Mouse (Mus musculus) hindbrain, embryonic 14.5 days (tissue): ENCODE results near the gene Disc1. TPM values are rescaled to one million over a fixed set of nuclear protein-coding genes. Genes with fewer than 3 reads are reported as not detected.
A peak's percentile ranks its signal among the peaks of the same experiment; 100 is the strongest.

Experiments used
- ATAC-seq: fragments of 200-750 bp; cut with Nextera tagmentation; 2 replicates; pipeline ENCODE4 v1.8.0; 2017; ENCODE audit warnings: moderate number of reproducible peaks, mild to moderate bottlenecking, moderate TSS enrichment, moderate library complexity; ENCODE audit not compliant: low FRiP score
- DNase-seq: peaks from one replicate; pipeline ENCODE4 v3.0.0-alpha.2; 2015; ENCODE audit warnings: low spot score
- H3K27ac ChIP-seq: fragments of 300-500 bp; sonication (generic); 2 replicates; pipeline ENCODE4 v1.5.1; 2014; ENCODE audit warnings: mild to moderate bottlenecking, moderate library complexity
- H3K27me3 ChIP-seq: fragments of 300-500 bp; sonication (generic); 2 replicates; pipeline ENCODE4 v1.6.1; 2014; ENCODE audit warnings: mild to moderate bottlenecking, low read length, mixed read lengths; ENCODE audit not compliant: control insufficient read depth, insufficient read depth
- H3K36me3 ChIP-seq: fragments of 300-500 bp; sonication (generic); replicated peaks from 2 replicates; pipeline ENCODE4 v1.6.1; 2014; ENCODE audit not compliant: control insufficient read depth, insufficient read depth
- H3K4me1 ChIP-seq: fragments of 300-500 bp; sonication (generic); replicated peaks from 2 replicates; pipeline ENCODE4 v1.6.1; 2014; ENCODE audit warnings: antibody characterized with exemption, low read length, mixed read lengths; ENCODE audit not compliant: control insufficient read depth, insufficient read depth
- H3K4me2 ChIP-seq: fragments of 300-500 bp; sonication (generic); replicated peaks from 2 replicates; pipeline ENCODE4 v1.6.1; 2014; ENCODE audit warnings: mild to moderate bottlenecking, moderate library complexity
- H3K4me3 ChIP-seq: fragments of 300-500 bp; sonication (generic); replicated peaks from 2 replicates; pipeline ENCODE4 v1.5.1; 2014; ENCODE audit warnings: mild to moderate bottlenecking, low read length
- H3K9ac ChIP-seq: fragments of 300-500 bp; sonication (generic); 2 replicates; pipeline ENCODE4 v1.6.1; 2014
- H3K9me3 ChIP-seq: fragments of 300-500 bp; sonication (generic); 2 replicates; pipeline ENCODE4 v1.6.1; 2016; ENCODE audit warnings: low read length; ENCODE audit not compliant: control insufficient read depth
- WGBS: fragments of 180-500 bp; shearing (Covaris S2); extraction: QIAGEN DNeasy Blood & Tissue Kit; methylation state at CpG from one replicate; pipeline ENCODE4 v1.1.7; 2014; 5-methylcytosine and 5-hydroxymethylcytosine counted together
- polyA plus RNA-seq: library from polyadenylated mRNA; unstranded; fragments of >200 nt; fragmentation: Nextera tagmentation; extraction: Ambion mirVana; gene quantifications from 2 replicates; pipeline ENCODE4 v1.2.1, GENCODE M21; 2014

Gene Disc1
- polyA plus RNA-seq, 1 experiment from 2014 or later: 1.8 TPM

GRCm38 (mm10) chr8:125197341-125198002 lies 143.5 kb downstream of the Disc1 start:
- Histone ChIP-seq H3K4me3 (no peak overlapping the region), H3K27me3 (no peaks in the 10 kb centered on the region), H3K9me3 (no peaks in the 10 kb centered on the region), H3K36me3 (no peaks in the 10 kb centered on the region), H3K27ac (no peak overlapping the region), H3K9ac (no peak overlapping the region), H3K4me1 (peaks cover 8% of the 10 kb centered on the region; the same call in 1 of the 2 replicates), H3K4me2 (no peak overlapping the region)
- WGBS: 70% methylated on average over 7 of the region's 7 CpGs
- DNase-seq (no peak), ATAC-seq (no peak)

DNA sequence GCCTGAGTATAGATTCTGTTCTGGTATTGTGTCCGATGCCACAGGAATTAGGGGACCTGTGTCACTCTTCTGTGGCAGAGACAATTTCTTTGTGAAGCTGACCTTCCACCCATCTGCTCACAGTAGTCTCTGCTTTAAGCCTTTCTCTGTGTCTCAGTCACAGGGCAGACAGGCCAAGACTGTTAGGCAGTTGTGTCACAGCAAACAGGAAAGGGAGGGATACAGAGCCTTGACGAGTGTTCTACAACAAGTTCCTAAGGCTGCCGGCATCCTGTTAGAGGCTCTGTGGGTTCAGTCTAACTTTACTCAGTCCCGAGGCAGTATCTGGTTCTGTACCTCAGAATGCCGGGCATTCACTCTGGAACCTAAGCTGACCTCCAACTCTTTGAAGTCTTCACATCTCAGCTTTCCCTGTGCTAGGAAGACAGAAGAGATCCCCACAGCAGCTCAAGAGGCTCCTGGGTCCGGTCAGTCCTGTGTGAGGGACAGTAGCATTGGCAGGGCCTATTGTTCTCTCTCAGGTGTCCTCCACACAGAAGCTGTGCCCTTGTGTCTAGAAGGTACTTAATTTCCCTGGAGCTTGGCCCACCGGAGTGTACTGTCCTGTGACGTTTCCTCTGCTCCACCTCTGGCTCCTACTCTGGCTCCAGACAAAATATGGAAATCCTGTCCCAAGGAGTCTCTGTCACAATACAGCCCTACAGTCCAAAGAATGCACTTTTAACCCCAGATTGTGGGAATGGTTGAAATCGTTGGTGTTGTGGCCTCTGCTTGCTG lies 144.6 kb downstream of the Disc1 start:
- 0 out of 2 replicates have a peak overlapping the region, but pooled peaks have one; percentile 22 for H3K27ac ChIP-seq
- H3K27me3 ChIP-seq: no peaks in the 10 kb centered on the region
- no peak for DNase-seq
- no peak overlapping the region for H3K4me3 ChIP-seq
- WGBS: 79% methylated on average over 9 of the region's 9 CpGs
- no peaks in the 10 kb centered on the region for H3K36me3 ChIP-seq
- ATAC-seq: no peak
- H3K9me3 ChIP-seq: no peaks in the 10 kb centered on the region
- H3K4me2 ChIP-seq: no peak overlapping the region
- no peak overlapping the region for H3K9ac ChIP-seq
- H3K4me1 ChIP-seq: peaks cover 8% of the 10 kb centered on the region; the same call in 1 of the 2 replicates

DNA sequence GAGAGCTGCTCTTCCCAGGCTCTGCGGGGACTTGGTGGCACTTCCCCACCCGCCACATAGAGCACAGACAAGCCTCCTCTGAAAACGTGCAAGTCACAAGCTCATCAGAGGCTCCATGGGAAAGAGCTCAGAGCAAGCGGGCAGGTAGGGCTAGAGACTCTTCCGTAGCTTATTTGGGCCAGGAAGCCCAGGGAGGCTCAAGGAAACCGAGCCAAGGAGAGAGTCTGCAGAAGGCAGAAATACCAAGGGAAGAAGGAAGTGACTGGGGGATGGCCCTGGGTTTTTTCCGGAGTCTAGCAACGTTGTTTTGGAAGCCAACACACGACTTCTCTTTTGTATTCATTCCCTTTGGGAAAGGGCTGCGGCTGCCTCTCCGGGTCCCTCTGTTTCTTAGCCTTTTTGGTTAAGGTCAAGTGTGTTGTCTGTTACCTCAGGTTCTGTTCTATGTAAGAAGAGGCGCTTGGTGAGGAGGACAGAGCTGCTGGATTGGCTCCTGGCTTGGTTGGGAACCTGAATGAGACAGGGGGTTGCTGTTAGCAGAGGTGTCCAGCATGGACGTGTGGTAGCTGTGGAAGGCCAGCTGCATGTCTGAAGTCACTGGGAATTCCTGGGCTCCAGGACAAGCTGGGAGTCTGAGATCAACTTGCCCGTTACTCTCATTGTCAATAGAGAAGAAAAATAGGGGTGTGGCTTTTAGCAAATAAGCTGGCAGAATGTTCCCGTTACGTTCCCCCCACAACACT lies 145.4 kb downstream of the Disc1 start:
- no peak for ATAC-seq
- Histone ChIP-seq H3K9ac (no peak overlapping the region), H3K9me3 (no peaks in the 10 kb centered on the region), H3K36me3 (no peaks in the 10 kb centered on the region), H3K4me2 (no peak overlapping the region), H3K4me3 (no peak overlapping the region), H3K4me1 (peaks cover 8% of the 10 kb centered on the region; the same call in 1 of the 2 replicates), H3K27ac (0 out of 2 replicates have a peak overlapping the region, but pooled peaks have one; percentile 22), H3K27me3 (no peaks in the 10 kb centered on the region)
- WGBS: 76% methylated on average over 16 of the region's 16 CpGs
- no peak for DNase-seq

DNA sequence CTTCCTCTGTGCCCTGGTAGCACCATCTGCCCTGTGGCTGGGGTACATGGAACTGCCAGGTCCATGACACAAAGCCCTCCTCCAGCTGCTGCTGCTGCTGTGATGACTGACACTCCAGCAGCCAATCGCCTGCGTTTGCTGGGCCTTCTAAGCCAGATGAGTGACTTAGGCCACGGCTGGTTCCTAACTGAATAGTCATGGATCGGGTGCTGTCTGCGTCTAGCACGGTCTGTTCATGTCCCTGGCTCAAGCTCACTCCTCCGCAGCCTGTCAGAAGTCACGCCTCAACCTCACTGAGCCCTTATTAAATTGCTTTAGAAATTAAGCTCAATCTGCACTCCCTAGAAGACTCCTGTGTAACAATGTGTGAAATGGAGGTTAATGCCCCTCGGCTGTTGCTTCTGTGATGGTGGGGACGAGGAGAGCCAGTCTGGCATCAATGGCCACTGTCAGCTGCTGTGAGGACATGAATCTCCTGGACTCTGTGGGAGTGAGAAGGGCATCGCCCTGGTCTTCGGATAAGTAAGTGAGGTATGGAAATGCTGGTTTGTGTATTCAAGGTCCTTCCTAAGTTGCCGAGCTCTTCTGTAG lies 146.4 kb downstream of the Disc1 start:
- no peaks in the 10 kb centered on the region for H3K36me3 ChIP-seq
- peaks cover 3% of the 10 kb centered on the region; the same call in 1 of the 2 replicates for H3K4me1 ChIP-seq
- H3K4me2 ChIP-seq: no peak overlapping the region
- H3K9ac ChIP-seq: no peak overlapping the region
- H3K9me3 ChIP-seq: no peaks in the 10 kb centered on the region
- 71% methylated on average over 13 of the region's 13 CpGs for WGBS
- peak overlapping the region; percentile 12; the same call in 1 of the 2 replicates for H3K27ac ChIP-seq
- ATAC-seq (no peak), DNase-seq (no peak)
- H3K27me3 ChIP-seq: no peaks in the 10 kb centered on the region
- H3K4me3 ChIP-seq: no peak overlapping the region

DNA sequence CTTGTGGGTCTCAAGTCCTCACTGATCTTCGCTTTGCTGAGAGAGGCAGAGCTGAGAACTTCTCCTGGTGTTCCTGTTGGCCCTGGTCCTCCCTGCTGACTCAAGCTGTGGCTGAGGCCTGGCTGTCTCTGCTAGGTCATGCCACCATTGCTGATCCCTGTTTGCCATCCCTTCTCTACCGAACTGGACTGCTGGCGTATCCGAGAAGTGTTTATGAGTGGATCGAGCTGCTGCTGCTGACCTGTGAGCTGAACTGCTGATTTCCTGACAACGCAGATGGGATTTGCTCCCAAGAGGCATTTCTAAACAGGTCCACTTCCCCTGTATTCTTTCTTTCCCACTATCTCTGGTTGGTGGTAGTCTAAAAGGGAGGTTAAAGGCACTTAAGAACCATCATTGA lies 147.7 kb downstream of the Disc1 start:
- Histone ChIP-seq H3K27ac (no peak overlapping the region), H3K36me3 (no peaks in the 10 kb centered on the region), H3K9me3 (no peaks in the 10 kb centered on the region), H3K4me2 (no peak overlapping the region), H3K27me3 (no peaks in the 10 kb centered on the region), H3K4me3 (no peak overlapping the region), H3K4me1 (0 out of 2 replicates have a peak, but pooled peaks cover 3% of the 10 kb centered on the region), H3K9ac (no peak overlapping the region)
- WGBS: 89% methylated on average over 6 of the region's 6 CpGs
- no peak for ATAC-seq
- no peak for DNase-seq

DNA sequence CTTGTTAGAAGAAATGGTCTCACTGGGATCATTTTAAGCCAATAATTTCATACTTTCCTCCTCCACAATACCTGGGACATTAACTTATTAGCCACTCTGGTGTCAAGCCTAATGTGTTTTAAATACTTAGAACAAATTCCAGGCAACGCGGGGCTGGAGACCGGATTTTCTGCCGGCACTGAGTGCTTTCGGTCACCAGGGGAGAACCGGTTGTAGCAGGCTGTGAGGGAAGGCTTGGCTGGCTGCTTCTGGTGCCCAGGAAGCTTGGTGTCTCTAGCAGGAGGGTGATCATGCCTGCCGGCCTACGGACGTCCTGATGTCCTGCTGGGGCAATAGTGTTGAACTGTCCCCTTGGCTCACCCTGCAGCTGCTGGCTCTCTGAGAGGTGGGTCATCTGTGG lies 149.0 kb downstream of the Disc1 start:
- DNase-seq: no peak
- ATAC-seq: no peak

GRCm38 (mm10) chr8:125205556-125205955 lies 151.6 kb downstream of the Disc1 start:
- DNase-seq (no peak), ATAC-seq (no peak)
- 95% methylated on average over 4 of the region's 4 CpGs for WGBS
- Histone ChIP-seq H3K4me1 (0 out of 2 replicates have a peak, but pooled peaks cover under 1% of the 10 kb centered on the region), H3K9me3 (no peaks in the 10 kb centered on the region), H3K4me3 (no peak overlapping the region), H3K4me2 (no peak overlapping the region), H3K27me3 (no peaks in the 10 kb centered on the region), H3K27ac (no peak overlapping the region), H3K9ac (no peak overlapping the region), H3K36me3 (no peaks in the 10 kb centered on the region)

More for the DNA sequence above, 149.0 kb downstream of the Disc1 start:
- Histone ChIP-seq H3K27me3 (no peaks in the 10 kb centered on the region), H3K9ac (no peak overlapping the region), H3K4me3 (no peak overlapping the region), H3K27ac (no peak overlapping the region), H3K9me3 (no peaks in the 10 kb centered on the region), H3K4me1 (0 out of 2 replicates have a peak, but pooled peaks cover 3% of the 10 kb centered on the region), H3K4me2 (no peak overlapping the region), H3K36me3 (no peaks in the 10 kb centered on the region)
- WGBS: 63% methylated on average over 9 of the region's 9 CpGs

GRCm38 (mm10) chr8:125206391-125206790 lies 152.4 kb downstream of the Disc1 start:
- WGBS: 58% methylated on average over 8 of the region's 8 CpGs
- ATAC-seq (no peak), DNase-seq (no peak)
- Histone ChIP-seq H3K36me3 (no peaks in the 10 kb centered on the region), H3K4me3 (no peak overlapping the region), H3K27ac (no peak overlapping the region), H3K4me2 (no peak overlapping the region), H3K27me3 (no peaks in the 10 kb centered on the region), H3K9me3 (no peaks in the 10 kb centered on the region), H3K9ac (no peak overlapping the region), H3K4me1 (no peaks in the 10 kb centered on the region)

DNA sequence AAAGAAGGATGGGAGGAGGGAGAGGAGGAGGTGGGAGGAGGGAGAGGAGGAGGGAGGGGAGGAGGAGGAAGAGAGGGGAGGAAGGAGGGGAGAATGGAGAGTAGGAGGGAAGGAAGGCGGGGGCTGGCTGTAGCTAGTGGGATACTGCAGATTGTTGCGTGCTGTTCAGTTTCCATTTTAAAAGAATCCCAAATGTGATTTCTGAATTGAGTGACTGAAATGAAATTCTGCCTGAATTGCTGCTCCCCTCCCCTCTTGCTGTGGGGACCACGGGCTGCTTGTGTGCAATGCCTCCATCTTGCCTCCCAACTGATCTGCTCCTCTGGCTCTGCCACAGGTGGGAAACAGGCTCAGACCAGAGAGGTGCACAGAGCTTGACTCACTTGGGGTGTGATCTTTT lies 153.0 kb downstream of the Disc1 start:
- DNase-seq: no peak
- Histone ChIP-seq H3K4me3 (no peak overlapping the region), H3K9me3 (no peaks in the 10 kb centered on the region), H3K27me3 (no peaks in the 10 kb centered on the region), H3K4me2 (no peak overlapping the region), H3K9ac (no peak overlapping the region), H3K36me3 (no peaks in the 10 kb centered on the region), H3K4me1 (no peaks in the 10 kb centered on the region), H3K27ac (no peak overlapping the region)
- 70% methylated on average over 3 of the region's 3 CpGs for WGBS
- ATAC-seq: no peak
